Mouse (Mus musculus): ENCODE data around the gene Baiap2l2.

DNA sequence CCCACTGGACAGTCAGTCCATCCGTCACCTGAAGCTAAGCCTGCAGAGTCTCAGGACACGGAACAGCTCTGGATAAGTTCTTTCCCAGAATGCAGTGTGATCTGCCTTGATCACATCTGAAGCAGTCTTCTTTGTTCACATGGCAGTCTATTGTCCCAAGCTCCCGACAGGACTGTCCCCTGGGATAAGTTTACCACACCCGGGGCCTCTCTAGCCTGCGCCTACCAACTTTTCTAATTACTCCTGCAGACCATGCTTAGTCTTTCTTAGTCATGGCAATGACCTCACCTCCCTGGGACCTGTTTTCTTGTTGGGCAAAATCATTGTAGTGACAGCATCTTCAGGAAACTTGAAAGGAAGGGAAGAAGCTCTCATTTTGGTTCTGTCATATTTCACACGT is 47.3 kb downstream of the Baiap2l2 start:
- TF ChIP-seq POLR2A (IDR thresholded peaks at IDR 0.05; ENCODE audit: low read depth, low read length) (no peak), CTCF (IDR thresholded peaks at IDR 0.05; ENCODE audit: extremely low read depth, insufficient read depth, insufficient read length, insufficient replicate concordance) (no peak)
